Mouse (Mus musculus): Measurements from ENCODE around the gene Bicra.

GRCm38 (mm10) chr7:15975451-15975850, 72.3 kb downstream of the Bicra start:
- no peak for TF ChIP-seq CTCF (IDR thresholded peaks at IDR 0.05; ENCODE audit: extremely low read depth, insufficient read depth, low read length)
- no peak for TF ChIP-seq POLR2A (IDR thresholded peaks at IDR 0.05; ENCODE audit: extremely low read depth, insufficient read depth, low read length)
